ENCODE assay signal across 16 mouse cellular contexts in genomic region chr9:83549866-83550265, GRCm38 (mm10). TPM values are rescaled to one million over a fixed set of nuclear protein-coding genes. Genes with fewer than 3 reads are reported as not detected.
A peak's percentile ranks its signal among the peaks of the same experiment; 100 is the strongest.
DNase-seq lines count a peak whose midpoint lies in the region; ATAC-seq and TF ChIP-seq lines count a peak whose summit lies in the region.
"Had no signal": no experiment of that assay in that cellular context is flagged by ENCODE, and none has a peak within 500 bp of the region (broad histone marks: within the 10 kb centered on the region; RNA-seq: fewer than 3 reads in every experiment).

No protein-coding gene starts in this region.

- no peak overlapping the region for H3K27ac ChIP-seq in forebrain, embryonic 16.5 days (ENCODE audit: low read length)
- no peak overlapping the region for H3K27ac ChIP-seq in forebrain, embryonic 10.5 days
- H3K27ac ChIP-seq in lung, embryonic 15.5 days: no peak overlapping the region
- H3K27ac ChIP-seq in olfactory bulb, adult 2 months (ENCODE audit: insufficient read depth, low read depth, low read length): peak overlapping the region; percentile 88
- no peak overlapping the region for H3K27ac ChIP-seq in hindbrain, embryonic 14.5 days
- H3K27ac ChIP-seq: liver, embryonic 14.5 days had no signal

- no peak for TF ChIP-seq POLR2A in olfactory bulb, adult 2 months (IDR thresholded peaks at IDR 0.05; ENCODE audit: insufficient read depth, low read depth, low read length)

- TF ChIP-seq CTCF in olfactory bulb, adult 2 months (IDR thresholded peaks at IDR 0.05; ENCODE audit: insufficient read depth, low read depth, low read length): no peak

- ATAC-seq in forebrain, embryonic 16.5 days: no peak
- no peak for ATAC-seq in lung, embryonic 15.5 days (ENCODE audit: borderline replicate concordance, extremely low read depth, low FRiP score, low TSS enrichment)
- no peak for ATAC-seq in hindbrain, embryonic 14.5 days (ENCODE audit: low FRiP score)

- no peak overlapping the region for H3K4me3 ChIP-seq in forebrain, embryonic 16.5 days (replicated peaks; ENCODE audit: low read length)
- no peak overlapping the region for H3K4me3 ChIP-seq in forebrain, embryonic 10.5 days
- H3K4me3 ChIP-seq in lung, embryonic 15.5 days: peak overlapping the region; percentile 73
- H3K4me3 ChIP-seq in olfactory bulb, adult 2 months (ENCODE audit: insufficient read depth, low read depth, low read length): peak overlapping the region; percentile 43
- no peak overlapping the region for H3K4me3 ChIP-seq in hindbrain, embryonic 14.5 days (replicated peaks; ENCODE audit: low read length)

- no peaks in the 10 kb centered on the region for H3K9me3 ChIP-seq in forebrain, embryonic 16.5 days (ENCODE audit: control insufficient read depth, low read length)
- H3K9me3 ChIP-seq in forebrain, embryonic 10.5 days: no peaks in the 10 kb centered on the region
- no peaks in the 10 kb centered on the region for H3K9me3 ChIP-seq in lung, embryonic 15.5 days
- no peaks in the 10 kb centered on the region for H3K9me3 ChIP-seq in hindbrain, embryonic 14.5 days (ENCODE audit: control insufficient read depth, low read length)

- H3K9ac ChIP-seq in forebrain, embryonic 16.5 days (replicated peaks; ENCODE audit: low read depth, low read length): no peak overlapping the region
- no peak overlapping the region for H3K9ac ChIP-seq in lung, embryonic 15.5 days
- H3K9ac ChIP-seq in hindbrain, embryonic 14.5 days: no peak overlapping the region
- H3K9ac ChIP-seq: liver, embryonic 14.5 days had no signal

- WGBS in forebrain, embryonic 16.5 days: 90% methylated on average over 6 of the region's 6 CpGs
- WGBS in forebrain, embryonic 10.5 days: 87% methylated on average over 6 of the region's 6 CpGs
- 59% methylated on average over 6 of the region's 6 CpGs for WGBS in lung, embryonic 15.5 days
- 52% methylated on average over 6 of the region's 6 CpGs for WGBS in olfactory bulb, adult 2 months
- 91% methylated on average over 6 of the region's 6 CpGs for WGBS in hindbrain, embryonic 14.5 days

- no peaks in the 10 kb centered on the region for H3K27me3 ChIP-seq in forebrain, embryonic 16.5 days (replicated peaks; ENCODE audit: control insufficient read depth, insufficient read depth, low read length)
- H3K27me3 ChIP-seq in forebrain, embryonic 10.5 days (ENCODE audit: poor library complexity, severe bottlenecking): peaks cover 43% of the 10 kb centered on the region
- no peaks in the 10 kb centered on the region for H3K27me3 ChIP-seq in lung, embryonic 15.5 days
- peaks cover 7% of the 10 kb centered on the region; the same call in 1 of the 2 replicates for H3K27me3 ChIP-seq in hindbrain, embryonic 14.5 days (ENCODE audit: control insufficient read depth, insufficient read depth, low read length)

- peaks cover 3% of the 10 kb centered on the region; the same call in 1 of the 2 replicates for H3K4me1 ChIP-seq in forebrain, embryonic 16.5 days (replicated peaks; ENCODE audit: control insufficient read depth, insufficient read depth, low read length)
- H3K4me1 ChIP-seq in forebrain, embryonic 10.5 days: peaks cover 18% of the 10 kb centered on the region
- H3K4me1 ChIP-seq in lung, embryonic 15.5 days: peaks cover 7% of the 10 kb centered on the region; the same call in 1 of the 2 replicates
- H3K4me1 ChIP-seq in olfactory bulb, adult 2 months (ENCODE audit: control insufficient read depth, insufficient read depth, low read length): peaks cover 17% of the 10 kb centered on the region
- 0 out of 2 replicates have a peak, but pooled peaks cover 4% of the 10 kb centered on the region for H3K4me1 ChIP-seq in hindbrain, embryonic 14.5 days (replicated peaks; ENCODE audit: control insufficient read depth, insufficient read depth, low read length)

- peak overlapping the region; percentile 7; the same call in 1 of the 2 replicates for H3K4me2 ChIP-seq in forebrain, embryonic 16.5 days (ENCODE audit: low read length)
- H3K4me2 ChIP-seq in lung, embryonic 15.5 days: peak overlapping the region; percentile 82
- no peak overlapping the region for H3K4me2 ChIP-seq in hindbrain, embryonic 14.5 days (replicated peaks)

- H3K36me3 ChIP-seq in forebrain, embryonic 16.5 days (ENCODE audit: control insufficient read depth, insufficient read depth): no peaks in the 10 kb centered on the region
- H3K36me3 ChIP-seq in forebrain, embryonic 10.5 days (replicated peaks): no peaks in the 10 kb centered on the region; the same call in 1 of the 2 replicates
- H3K36me3 ChIP-seq in lung, embryonic 15.5 days: no peaks in the 10 kb centered on the region
- no peaks in the 10 kb centered on the region for H3K36me3 ChIP-seq in hindbrain, embryonic 14.5 days (replicated peaks; ENCODE audit: control insufficient read depth, insufficient read depth)

- no peak for DNase-seq in forebrain, embryonic 10.5 days (ENCODE audit: extremely low spot score, low spot score)
- no peak for DNase-seq in lung, postnatal 10 days
- DNase-seq in CD8-positive naive resting alpha-beta T cell, adult 2 months (ENCODE audit: low read depth in 2 of 2, low spot score in 2 of 2): peak; percentile 1 to 39
- no peak for DNase-seq in spleen, postnatal 36 days (ENCODE audit: low spot score in 2 of 2)
- no peak for DNase-seq in hindbrain, embryonic 14.5 days (ENCODE audit: low spot score)
- DNase-seq: cerebellum, adult 11 months; cerebellum, postnatal 25 days; gastrocnemius, postnatal 14 days; kidney, adult 18-20 months; kidney, postnatal 25 days; layer of hippocampus, adult 9-11 months; right cerebral cortex, adult 18-20 months had no signal

RNA-seq across cellular contexts. Expression of gene Sh3bgrl2, which starts 1.7 kb away (rescaled TPM):
- polyA plus RNA-seq in forebrain, embryonic 16.5 days (2015; fragmentation: Nextera tagmentation; extraction: Ambion mirVana): 19.4 and 21.5 TPM in 2 replicates
- 10.9 and 12.1 TPM in 2 replicates for polyA plus RNA-seq in forebrain, embryonic 10.5 days (2016; fragmentation: Nextera tagmentation; extraction: Ambion mirVana)
- 41.3 and 47.2 TPM in 2 replicates for polyA plus RNA-seq in lung, embryonic 15.5 days (2015; fragmentation: Nextera tagmentation; extraction: Ambion mirVana)
- polyA plus RNA-seq in olfactory bulb, adult 2 months (2012; ENCODE audit: insufficient read depth, insufficient read length, low replicate concordance, missing spikeins): not detected in 2 replicates
- polyA plus RNA-seq in hindbrain, embryonic 14.5 days (2014; fragmentation: Nextera tagmentation; extraction: Ambion mirVana): 9.7 and 12.4 TPM in 2 replicates

Comparison
In these comparisons a context has a peak if more than half of its experiments do, and no peak if none do; other contexts are left out.
1. H3K4me3 ChIP-seq: peak in lung, embryonic 15.5 days (single experiment) and olfactory bulb, adult 2 months (single experiment); none in forebrain, embryonic 16.5 days (single experiment), forebrain, embryonic 10.5 days (single experiment) and hindbrain, embryonic 14.5 days (single experiment).
2. DNase-seq: peak in CD8-positive naive resting alpha-beta T cell, adult 2 months (2 of 2); none in forebrain, embryonic 10.5 days (single experiment), lung, postnatal 10 days (single experiment), spleen, postnatal 36 days (0 of 2) and hindbrain, embryonic 14.5 days (single experiment).